Mouse (Mus musculus) megakaryocyte, embryonic 14.5 days (primary cell): ENCODE data around the gene B230217C12Rik.

Experiments used
- FLI1 ChIP-seq: IDR thresholded peaks from 2 replicates; pipeline ENCODE4 v1.6.1; 2012; ENCODE audit warnings: low read length, inconsistent platforms, mixed read lengths
- GATA1 ChIP-seq: IDR thresholded peaks from 3 replicates; pipeline ENCODE4 v1.6.1; 2012; ENCODE audit warnings: mixed read lengths, low read length, inconsistent platforms, borderline replicate concordance

- TF ChIP-seq GATA1, result no peak
- no peak for TF ChIP-seq FLI1
Measured at GRCm38 (mm10) chr11:97793165-97793564, 47.4 kb upstream of the B230217C12Rik start.
